Mouse (Mus musculus): ENCODE results near the gene Lrfn3. TPM values are rescaled to one million over a fixed set of nuclear protein-coding genes. Genes with fewer than 3 reads are reported as not detected.

The Lrfn3 gene
- total RNA-seq, 2 experiments from 2014 or later = 29.9 to 32.6 TPM

GRCm38 (mm10) chr7:30346635-30347379, 15.8 kb downstream of the Lrfn3 start:
- no peak for DNase-seq (ENCODE audit: low spot score in 2 of 2)

- peak in 1 of 2 experiments; percentile 59 for DNase-seq (ENCODE audit: low spot score in 2 of 2)
Measured at GRCm38 (mm10) chr7:30339432-30340109, 23.0 kb downstream of the Lrfn3 start.

- peak; percentile 84 to 93 for DNase-seq (ENCODE audit: low spot score in 2 of 2)
Measured at GRCm38 (mm10) chr7:30336384-30336783, 26.2 kb downstream of the Lrfn3 start.

- peak in 1 of 2 experiments; percentile 63 for DNase-seq (ENCODE audit: low spot score in 2 of 2)
Measured at GRCm38 (mm10) chr7:30335688-30336087, 26.9 kb downstream of the Lrfn3 start.

GRCm38 (mm10) chr7:30334563-30334962, 28.0 kb downstream of the Lrfn3 start:
- DNase-seq (ENCODE audit: low spot score in 2 of 2) = no peak

- peak in 1 of 2 experiments; percentile 73 for DNase-seq (ENCODE audit: low spot score in 2 of 2)
Measured at GRCm38 (mm10) chr7:30333436-30333835, 29.1 kb downstream of the Lrfn3 start.

- DNase-seq (ENCODE audit: low spot score in 2 of 2) = no peak
Measured at GRCm38 (mm10) chr7:30332622-30333259, 29.8 kb downstream of the Lrfn3 start.

GRCm38 (mm10) chr7:30331887-30332286, 30.7 kb downstream of the Lrfn3 start:
- peak; percentile 92 to 97 for DNase-seq (ENCODE audit: low spot score in 2 of 2)

- no peak for DNase-seq (ENCODE audit: low spot score in 2 of 2)
Measured at GRCm38 (mm10) chr7:30328379-30328778, 34.2 kb downstream of the Lrfn3 start.

GRCm38 (mm10) chr7:30327140-30327539, 35.4 kb downstream of the Lrfn3 start:
- DNase-seq (ENCODE audit: low spot score in 2 of 2) = no peak

- no peak for DNase-seq (ENCODE audit: low spot score in 2 of 2)
Measured at GRCm38 (mm10) chr7:30326427-30326826, 36.1 kb downstream of the Lrfn3 start.

- no peak for DNase-seq (ENCODE audit: low spot score in 2 of 2)
Measured at GRCm38 (mm10) chr7:30325364-30325763, 37.2 kb downstream of the Lrfn3 start.

- DNase-seq (ENCODE audit: low spot score in 2 of 2) = peak; percentile 64 to 79
Measured at GRCm38 (mm10) chr7:30324300-30324944, 38.1 kb downstream of the Lrfn3 start.

GRCm38 (mm10) chr7:30323795-30324194, 38.8 kb downstream of the Lrfn3 start, which contains the start of gene Sdhaf1:
TSS of gene Sdhaf1 (minus strand) at chr7:30323895.
- DNase-seq (ENCODE audit: low spot score in 2 of 2) = no peak

GRCm38 (mm10) chr7:30322865-30323264, 39.7 kb downstream of the Lrfn3 start:
- no peak for DNase-seq (ENCODE audit: low spot score in 2 of 2)

GRCm38 (mm10) chr7:30322285-30322667, 40.3 kb downstream of the Lrfn3 start:
- DNase-seq (ENCODE audit: low spot score in 2 of 2) = peak; percentile 94 to 98

- peak; percentile 50 to 76 for DNase-seq (ENCODE audit: low spot score in 2 of 2)
Measured at GRCm38 (mm10) chr7:30321539-30322284, 40.9 kb downstream of the Lrfn3 start, which contains the start of gene E130208F15Rik. TSS of gene E130208F15Rik (plus strand) at chr7:30321740.

GRCm38 (mm10) chr7:30320946-30321345, 41.6 kb downstream of the Lrfn3 start:
- no peak for DNase-seq (ENCODE audit: low spot score in 2 of 2)

GRCm38 (mm10) chr7:30318142-30318541, 44.4 kb downstream of the Lrfn3 start:
- DNase-seq (ENCODE audit: low spot score in 2 of 2) = no peak

All from layer of hippocampus, adult 18-20 months (tissue).